Mouse (Mus musculus) forebrain, embryonic 10.5 days (tissue): ENCODE results near the gene Phf10. TPM values are rescaled to one million over a fixed set of nuclear protein-coding genes. Genes with fewer than 3 reads are reported as not detected.
"Not testable (repeated sequence)": the region's sequence is repeated elsewhere in the genome, so short reads cannot be mapped to it uniquely, and the experiment has no call there.

Source experiments
- DNase-seq: peaks from one replicate; pipeline ENCODE4 v3.0.0-alpha.2; 2017; ENCODE audit warnings: low spot score; ENCODE audit errors: extremely low spot score
- H3K27ac ChIP-seq: fragments of 300-500 bp; sonication (generic); 2 replicates; pipeline ENCODE4 v1.5.1; 2016; ENCODE audit warnings: mild to moderate bottlenecking
- H3K27me3 ChIP-seq: fragments of 300-500 bp; sonication (generic); 2 replicates; pipeline ENCODE4 v1.6.1; 2016; ENCODE audit warnings: mild to moderate bottlenecking; ENCODE audit not compliant: poor library complexity, severe bottlenecking
- H3K36me3 ChIP-seq: fragments of 300-500 bp; sonication (generic); replicated peaks from 2 replicates; pipeline ENCODE4 v1.6.1; 2016; ENCODE audit warnings: mild to moderate bottlenecking, moderate library complexity
- H3K4me1 ChIP-seq: fragments of 300-500 bp; sonication (generic); 2 replicates; pipeline ENCODE4 v1.6.1; 2016
- H3K4me3 ChIP-seq: fragments of 300-500 bp; sonication (generic); 2 replicates; pipeline ENCODE4 v1.5.1; 2016; ENCODE audit warnings: mild to moderate bottlenecking, moderate library complexity
- H3K9me3 ChIP-seq: fragments of 300-500 bp; sonication (generic); 2 replicates; pipeline ENCODE4 v1.6.1; 2016; ENCODE audit warnings: mild to moderate bottlenecking, moderate library complexity
- WGBS: fragments of 180-500 bp; shearing (Covaris S2); methylation state at CpG from one replicate; pipeline ENCODE4 v1.1.7; 2016; 5-methylcytosine and 5-hydroxymethylcytosine counted together
- polyA plus RNA-seq: library from polyadenylated mRNA; unstranded; fragments of >200 nt; fragmentation: Nextera tagmentation; extraction: Ambion mirVana; gene quantifications from 2 replicates; pipeline ENCODE4 v1.2.1, GENCODE M21; 2016

Gene Phf10
- 28.2 and 29.3 TPM in 2 replicates for polyA plus RNA-seq

- H3K27me3 ChIP-seq, H3K9me3 ChIP-seq: not testable (repeated sequence)
- peaks cover 17% of the 10 kb centered on the region for H3K36me3 ChIP-seq
- 7% methylated on average over 66 of the region's 100 CpGs for WGBS
- peak within 1 kb of the TSS; percentile 79 for H3K4me3 ChIP-seq
- peaks cover 12% of the 10 kb centered on the region for H3K4me1 ChIP-seq
- peak within 1 kb of the TSS; percentile 89 for H3K27ac ChIP-seq
- peak; percentile 42 for DNase-seq
Observed at GRCm38 (mm10) chr17:14960951-14961556, at the start of gene Phf10. TSS of gene Phf10 (minus strand) at chr17:14961273.

GRCm38 (mm10) chr17:15009706-15010413 is 48.8 kb upstream of the Phf10 start, which contains the start of gene Gm3435:
TSS of gene Gm3435 (plus strand) at chr17:15010176.
- H3K27ac ChIP-seq, H3K27me3 ChIP-seq, H3K4me1 ChIP-seq, H3K9me3 ChIP-seq, H3K36me3 ChIP-seq, DNase-seq, H3K4me3 ChIP-seq: not testable (repeated sequence)
- WGBS: no CpG with 5 or more reads among the region's 60 CpGs

GRCm38 (mm10) chr17:15009088-15009487 is 48.0 kb upstream of the Phf10 start:
- H3K4me1 ChIP-seq, H3K36me3 ChIP-seq, H3K27ac ChIP-seq, H3K9me3 ChIP-seq, H3K4me3 ChIP-seq, H3K27me3 ChIP-seq, DNase-seq: not testable (repeated sequence)
- no CpG with 5 or more reads among the region's 3 CpGs for WGBS

- WGBS: no CpG with 5 or more reads among the region's 4 CpGs
- DNase-seq: not testable (repeated sequence)
Observed at GRCm38 (mm10) chr17:15000047-15000446, 39.0 kb upstream of the Phf10 start.

GRCm38 (mm10) chr17:14994140-14994539 is 33.1 kb upstream of the Phf10 start:
- H3K27ac ChIP-seq, H3K4me3 ChIP-seq, H3K27me3 ChIP-seq, H3K36me3 ChIP-seq, H3K9me3 ChIP-seq, DNase-seq, H3K4me1 ChIP-seq: not testable (repeated sequence)
- WGBS: no CpG with 5 or more reads among the region's 5 CpGs

More at GRCm38 (mm10) chr17:15000047-15000446, 39.0 kb upstream of the Phf10 start:
- H3K36me3 ChIP-seq, H3K9me3 ChIP-seq, H3K4me3 ChIP-seq, H3K4me1 ChIP-seq, H3K27ac ChIP-seq, H3K27me3 ChIP-seq: not testable (repeated sequence)

GRCm38 (mm10) chr17:14993139-14993832 is 32.2 kb upstream of the Phf10 start:
- H3K4me1 ChIP-seq, H3K4me3 ChIP-seq, DNase-seq, H3K36me3 ChIP-seq, H3K27me3 ChIP-seq, H3K9me3 ChIP-seq, H3K27ac ChIP-seq: not testable (repeated sequence)
- WGBS: no CpG with 5 or more reads among the region's 47 CpGs

- no CpG with 5 or more reads among the region's 98 CpGs for WGBS
- H3K4me1 ChIP-seq, H3K4me3 ChIP-seq, DNase-seq, H3K36me3 ChIP-seq, H3K9me3 ChIP-seq, H3K27ac ChIP-seq, H3K27me3 ChIP-seq: not testable (repeated sequence)
Observed at GRCm38 (mm10) chr17:14992522-14993138, 31.6 kb upstream of the Phf10 start.

- WGBS: 87% methylated on average over 4 of the region's 5 CpGs
- not testable (repeated sequence) for H3K4me1 ChIP-seq, H3K27me3 ChIP-seq, H3K4me3 ChIP-seq, H3K27ac ChIP-seq, H3K36me3 ChIP-seq, H3K9me3 ChIP-seq, DNase-seq
Observed at GRCm38 (mm10) chr17:14990116-14990702, 29.1 kb upstream of the Phf10 start.

GRCm38 (mm10) chr17:14978362-14979038 is 17.4 kb upstream of the Phf10 start, which contains the start of the genes 9030025P20Rik and Gm3417:
TSS of gene 9030025P20Rik (plus strand) at chr17:14978468.
TSS of gene Gm3417 (minus strand) at chr17:14978790.
- H3K36me3 ChIP-seq, H3K27me3 ChIP-seq, H3K9me3 ChIP-seq, H3K4me1 ChIP-seq, H3K27ac ChIP-seq, DNase-seq: not testable (repeated sequence)
- H3K4me3 ChIP-seq: peak within 1 kb of the TSS; percentile 37; the same call in 1 of the 2 replicates
- no CpG with 5 or more reads among the region's 60 CpGs for WGBS

GRCm38 (mm10) chr17:14977718-14978361 is 16.8 kb upstream of the Phf10 start:
- WGBS: 6% methylated on average over 4 of the region's 7 CpGs
- not testable (repeated sequence) for H3K27me3 ChIP-seq, H3K36me3 ChIP-seq, H3K27ac ChIP-seq, H3K4me1 ChIP-seq, DNase-seq, H3K9me3 ChIP-seq
- H3K4me3 ChIP-seq: peak overlapping the region; percentile 37; the same call in 1 of the 2 replicates

GRCm38 (mm10) chr17:14968373-14968913 is 7.4 kb upstream of the Phf10 start:
- not testable (repeated sequence) for H3K9me3 ChIP-seq, H3K4me3 ChIP-seq, H3K36me3 ChIP-seq, H3K27me3 ChIP-seq, DNase-seq, H3K27ac ChIP-seq, H3K4me1 ChIP-seq
- WGBS: no CpG with 5 or more reads among the region's 6 CpGs
